Mouse (Mus musculus) liver, postnatal 0 days (tissue): Measurements from ENCODE around the gene Slc4a1.

Experiments used
- CTCF ChIP-seq: sonication (generic); IDR thresholded peaks from 2 replicates; pipeline ENCODE4 v1.5.1; 2016; ENCODE audit warnings: antibody characterized with exemption, low read depth
- EP300 ChIP-seq: IDR thresholded peaks from 2 replicates; pipeline ENCODE4 v1.6.1; 2016; ENCODE audit warnings: antibody characterized with exemption, low read depth, mild to moderate bottlenecking

- TF ChIP-seq CTCF (no peak), EP300 (no peak)
These were observed 54.0 kb downstream of the Slc4a1 start for GRCm38 (mm10) chr11:102311966-102312365.
